Mouse (Mus musculus) liver, embryonic 13.5 days (tissue): Measurements from ENCODE around the gene Psmd1. TPM values are rescaled to one million over a fixed set of nuclear protein-coding genes. Genes with fewer than 3 reads are reported as not detected.

Source experiments
- ATAC-seq: fragments of 200-750 bp; cut with Nextera tagmentation; 2 replicates; pipeline ENCODE4 v1.8.0; 2017; ENCODE audit warnings: low read depth, mild to moderate bottlenecking, moderate number of reproducible peaks, moderate library complexity
- DNase-seq: peaks from one replicate; pipeline ENCODE4 v3.0.0; 2022
- H3K27ac ChIP-seq: fragments of 300-500 bp; sonication (generic); 2 replicates; pipeline ENCODE4 v1.5.1; 2015; ENCODE audit warnings: moderate library complexity, mild to moderate bottlenecking, inconsistent platforms
- H3K27me3 ChIP-seq: fragments of 300-500 bp; sonication (generic); 2 replicates; pipeline ENCODE4 v1.6.1; 2015; ENCODE audit warnings: mild to moderate bottlenecking, inconsistent platforms
- H3K36me3 ChIP-seq: fragments of 300-500 bp; sonication (generic); 2 replicates; pipeline ENCODE4 v1.6.1; 2015; ENCODE audit warnings: mild to moderate bottlenecking, inconsistent platforms
- H3K4me1 ChIP-seq: fragments of 300-500 bp; sonication (generic); replicated peaks from 2 replicates; pipeline ENCODE4 v1.6.1; 2015; ENCODE audit warnings: inconsistent platforms
- H3K4me2 ChIP-seq: fragments of 300-500 bp; sonication (generic); 2 replicates; pipeline ENCODE4 v1.6.1; 2015; ENCODE audit warnings: inconsistent platforms, mild to moderate bottlenecking, moderate library complexity
- H3K4me3 ChIP-seq: fragments of 300-500 bp; sonication (generic); replicated peaks from 2 replicates; pipeline ENCODE4 v1.5.1; 2015; ENCODE audit warnings: mild to moderate bottlenecking, inconsistent platforms
- H3K9ac ChIP-seq: fragments of 300-500 bp; sonication (generic); 2 replicates; pipeline ENCODE4 v1.6.1; 2015; ENCODE audit warnings: mild to moderate bottlenecking, inconsistent platforms
- H3K9me3 ChIP-seq: fragments of 300-500 bp; sonication (generic); replicated peaks from 2 replicates; pipeline ENCODE4 v1.6.1; 2016; ENCODE audit warnings: inconsistent platforms
- WGBS: fragments of 180-500 bp; shearing (Covaris S2); methylation state at CpG from one replicate; pipeline ENCODE4 v1.1.7; 2015; ENCODE audit not compliant: insufficient replicate concordance; 5-methylcytosine and 5-hydroxymethylcytosine counted together
- polyA plus RNA-seq: library from polyadenylated mRNA; unstranded; fragments of >200 nt; fragmentation: Nextera tagmentation; extraction: Ambion mirVana; gene quantifications from 2 replicates; pipeline ENCODE4 v1.2.1, GENCODE M21; 2015

Gene Psmd1
- polyA plus RNA-seq, 1 experiment from 2014 or later = 134 TPM

GRCm38 (mm10) chr1:86094413-86094812 lies 30.2 kb downstream of the Psmd1 start:
- H3K9me3 ChIP-seq = no peaks in the 10 kb centered on the region
- no peaks in the 10 kb centered on the region for H3K4me1 ChIP-seq
- ATAC-seq (no peak), DNase-seq (no peak)
- no peak overlapping the region for H3K27ac ChIP-seq
- H3K27me3 ChIP-seq = no peaks in the 10 kb centered on the region
- H3K4me2 ChIP-seq = no peak overlapping the region
- H3K9ac ChIP-seq = no peak overlapping the region
- WGBS = 83% methylated on average over 7 of the region's 7 CpGs
- H3K36me3 ChIP-seq = peaks cover 81% of the 10 kb centered on the region
- H3K4me3 ChIP-seq = no peak overlapping the region

DNA sequence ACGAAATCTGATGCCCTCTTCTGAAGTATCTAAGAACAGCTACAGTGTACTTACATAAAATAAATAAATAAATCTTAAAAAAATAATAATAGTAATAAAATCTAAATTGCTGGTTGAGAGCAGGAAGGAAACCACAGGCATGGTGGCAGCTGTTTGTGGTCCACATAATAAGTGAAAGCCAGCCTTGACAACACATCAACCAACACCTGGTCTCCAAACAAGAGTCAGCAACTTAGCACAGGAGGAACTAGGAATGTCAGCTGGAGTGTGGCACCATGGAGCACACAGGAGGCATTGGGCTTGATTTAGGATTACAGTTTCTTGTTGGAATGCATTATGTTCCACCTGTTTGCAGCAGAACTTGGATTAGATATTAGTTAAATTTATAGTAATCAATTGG lies 40.9 kb downstream of the Psmd1 start:
- Histone ChIP-seq H3K9ac (no peak overlapping the region), H3K36me3 (peaks cover 42% of the 10 kb centered on the region), H3K4me1 (no peaks in the 10 kb centered on the region), H3K27ac (no peak overlapping the region), H3K4me2 (no peak overlapping the region), H3K27me3 (no peaks in the 10 kb centered on the region), H3K4me3 (no peak overlapping the region), H3K9me3 (no peaks in the 10 kb centered on the region)
- no peak for DNase-seq
- ATAC-seq = no peak
- 86% methylated on average over 1 of the region's 1 CpGs for WGBS

GRCm38 (mm10) chr1:86111779-86112178 lies 47.6 kb downstream of the Psmd1 start, which contains the start of gene Htr2b:
Gene Htr2b, minus strand, starts transcription at chr1:86111970.
- H3K4me1 ChIP-seq = no peaks in the 10 kb centered on the region
- H3K9ac ChIP-seq = no peak within 1 kb of the TSS
- peaks cover 24% of the 10 kb centered on the region for H3K36me3 ChIP-seq
- H3K4me2 ChIP-seq = no peak within 1 kb of the TSS
- 84% methylated on average over 6 of the region's 6 CpGs for WGBS
- H3K27me3 ChIP-seq = no peaks in the 10 kb centered on the region
- no peaks in the 10 kb centered on the region for H3K9me3 ChIP-seq
- no peak within 1 kb of the TSS for H3K27ac ChIP-seq
- DNase-seq (no peak), ATAC-seq (no peak)
- H3K4me3 ChIP-seq = no peak within 1 kb of the TSS

GRCm38 (mm10) chr1:86114141-86114540 lies 50.0 kb downstream of the Psmd1 start:
- DNase-seq (no peak), ATAC-seq (no peak)
- Histone ChIP-seq H3K9me3 (no peaks in the 10 kb centered on the region), H3K27ac (no peak overlapping the region), H3K27me3 (no peaks in the 10 kb centered on the region), H3K9ac (no peak overlapping the region), H3K4me2 (no peak overlapping the region), H3K4me1 (no peaks in the 10 kb centered on the region), H3K4me3 (no peak overlapping the region), H3K36me3 (peaks cover 39% of the 10 kb centered on the region)
- 80% methylated on average over 3 of the region's 3 CpGs for WGBS

DNA sequence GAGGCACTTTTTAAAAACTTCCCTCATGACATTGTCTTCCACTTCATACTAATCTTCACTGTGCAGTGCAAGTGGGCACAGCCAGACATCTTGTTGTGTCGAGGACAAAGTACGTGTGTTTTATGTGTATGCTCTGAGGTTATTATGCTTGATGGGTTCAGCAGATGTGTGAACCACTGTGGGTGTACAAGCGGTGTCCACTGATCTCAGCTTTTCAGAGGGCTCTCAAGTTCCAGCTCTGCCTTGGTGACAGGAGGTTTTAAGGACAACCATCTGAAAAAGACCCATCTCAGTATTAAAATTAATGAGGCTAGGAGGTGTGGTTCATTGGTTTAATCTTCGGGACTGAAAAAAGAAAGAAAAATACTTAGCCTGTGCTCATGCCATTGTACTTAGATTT lies 55.4 kb downstream of the Psmd1 start:
- Histone ChIP-seq H3K36me3 (peaks cover 79% of the 10 kb centered on the region), H3K4me1 (no peaks in the 10 kb centered on the region), H3K9me3 (no peaks in the 10 kb centered on the region), H3K9ac (no peak overlapping the region), H3K27ac (no peak overlapping the region), H3K27me3 (no peaks in the 10 kb centered on the region), H3K4me2 (no peak overlapping the region), H3K4me3 (no peak overlapping the region)
- ATAC-seq (no peak), DNase-seq (no peak)
- 87% methylated on average over 4 of the region's 4 CpGs for WGBS

GRCm38 (mm10) chr1:86126036-86126435 lies 61.8 kb downstream of the Psmd1 start:
- no peaks in the 10 kb centered on the region for H3K9me3 ChIP-seq
- H3K4me1 ChIP-seq = no peaks in the 10 kb centered on the region
- 83% methylated on average over 2 of the region's 2 CpGs for WGBS
- ATAC-seq (no peak), DNase-seq (no peak)
- no peak overlapping the region for H3K9ac ChIP-seq
- no peaks in the 10 kb centered on the region for H3K27me3 ChIP-seq
- no peak overlapping the region for H3K4me2 ChIP-seq
- H3K27ac ChIP-seq = no peak overlapping the region
- H3K4me3 ChIP-seq = no peak overlapping the region
- peaks cover 89% of the 10 kb centered on the region for H3K36me3 ChIP-seq

DNA sequence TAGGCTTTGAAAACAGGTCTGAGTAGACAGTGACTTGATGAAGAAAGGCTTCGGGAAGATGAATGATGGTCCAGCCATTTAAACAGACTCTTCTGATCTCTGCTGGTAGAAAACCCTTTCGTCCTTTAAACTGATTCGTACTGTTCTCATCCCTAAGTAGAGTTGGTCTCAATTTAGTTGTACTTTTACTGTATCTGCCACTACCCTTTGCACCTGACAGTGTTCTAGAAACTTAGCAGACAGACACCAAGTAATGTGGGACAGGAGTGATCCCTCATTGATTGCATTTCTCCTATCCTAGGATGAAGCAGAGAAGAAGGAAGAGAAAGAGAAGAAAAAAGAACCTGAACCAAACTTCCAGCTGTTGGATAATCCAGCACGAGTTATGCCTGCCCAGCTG lies 69.2 kb downstream of the Psmd1 start, which contains the start of gene Gm21972:
TSS of gene Gm21972 (plus strand) at position 301 of the 400 bp plus-strand sequence.
- Histone ChIP-seq H3K36me3 (peaks cover 86% of the 10 kb centered on the region), H3K27me3 (no peaks in the 10 kb centered on the region), H3K4me1 (no peaks in the 10 kb centered on the region), H3K4me3 (no peak within 1 kb of the TSS), H3K27ac (no peak within 1 kb of the TSS), H3K9me3 (no peaks in the 10 kb centered on the region), H3K4me2 (no peak within 1 kb of the TSS), H3K9ac (no peak within 1 kb of the TSS)
- ATAC-seq (no peak), DNase-seq (no peak)
- WGBS = 86% methylated on average over 4 of the region's 4 CpGs

DNA sequence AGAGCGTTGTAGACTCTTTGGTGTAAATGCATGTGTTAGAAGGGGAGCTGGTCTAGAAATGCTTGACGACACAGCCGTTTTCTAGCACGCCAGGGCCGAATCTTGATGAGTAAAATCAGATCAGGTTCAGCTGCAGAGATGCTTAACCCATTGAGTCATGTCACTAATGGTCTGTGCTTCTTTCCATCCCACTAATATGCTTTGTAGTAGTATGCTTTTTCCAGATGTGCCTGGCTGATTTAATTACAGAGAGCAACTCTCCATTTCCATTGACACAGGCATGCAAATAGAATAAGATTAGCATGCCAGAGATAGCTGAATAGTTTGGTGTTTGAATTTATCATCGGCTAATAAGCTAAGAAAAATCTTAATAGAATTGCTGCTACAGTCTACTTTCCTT lies 71.1 kb downstream of the Psmd1 start:
- Histone ChIP-seq H3K36me3 (peaks cover 85% of the 10 kb centered on the region), H3K27ac (no peak overlapping the region), H3K4me3 (no peak overlapping the region), H3K4me2 (no peak overlapping the region), H3K27me3 (no peaks in the 10 kb centered on the region), H3K9me3 (no peaks in the 10 kb centered on the region), H3K4me1 (no peaks in the 10 kb centered on the region), H3K9ac (no peak overlapping the region)
- ATAC-seq (no peak), DNase-seq (no peak)
- WGBS = 88% methylated on average over 6 of the region's 6 CpGs

DNA sequence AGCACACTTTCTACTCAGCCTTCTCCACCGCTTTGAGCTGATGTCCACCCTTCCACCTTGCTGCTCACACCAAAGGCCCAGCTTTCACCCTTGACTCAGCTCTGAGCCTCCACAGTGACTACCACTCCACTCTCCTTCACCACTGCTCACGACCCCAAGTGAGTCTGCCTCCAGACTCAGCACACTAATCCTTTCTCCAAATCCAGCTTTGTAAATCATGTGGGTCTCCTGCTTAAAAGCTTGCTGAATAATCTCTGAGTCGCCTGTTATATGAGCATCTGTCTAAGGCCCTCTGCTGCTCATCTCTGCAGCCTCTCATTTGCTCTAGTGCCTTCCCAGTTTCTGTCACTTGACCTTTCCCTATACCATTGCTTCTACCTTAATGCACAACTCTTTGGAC lies 76.9 kb downstream of the Psmd1 start:
- Histone ChIP-seq H3K27ac (no peak overlapping the region), H3K4me2 (no peak overlapping the region), H3K4me3 (no peak overlapping the region), H3K9ac (no peak overlapping the region), H3K27me3 (no peaks in the 10 kb centered on the region), H3K4me1 (peaks cover 10% of the 10 kb centered on the region; the same call in 1 of the 2 replicates), H3K36me3 (peaks cover 47% of the 10 kb centered on the region), H3K9me3 (no peaks in the 10 kb centered on the region)
- no peak for ATAC-seq
- no peak for DNase-seq
- WGBS = 79% methylated on average over 3 of the region's 3 CpGs

- Histone ChIP-seq H3K4me1 (peaks cover 10% of the 10 kb centered on the region; the same call in 1 of the 2 replicates), H3K9me3 (no peaks in the 10 kb centered on the region), H3K27ac (no peak overlapping the region; the same call in 1 of the 2 replicates), H3K9ac (no peak overlapping the region), H3K36me3 (peaks cover 28% of the 10 kb centered on the region), H3K27me3 (no peaks in the 10 kb centered on the region), H3K4me3 (no peak overlapping the region), H3K4me2 (no peak overlapping the region)
- DNase-seq (no peak), ATAC-seq (no peak)
- WGBS = 65% methylated on average over 4 of the region's 4 CpGs
These were observed 79.0 kb downstream of the Psmd1 start for GRCm38 (mm10) chr1:86143165-86143564.

GRCm38 (mm10) chr1:86144001-86144944 lies 80.1 kb downstream of the Psmd1 start:
- Histone ChIP-seq H3K9ac (no peak overlapping the region), H3K4me2 (no peak overlapping the region), H3K27me3 (no peaks in the 10 kb centered on the region), H3K4me3 (no peak overlapping the region), H3K36me3 (peaks cover 17% of the 10 kb centered on the region), H3K4me1 (peaks cover 10% of the 10 kb centered on the region), H3K27ac (no peak overlapping the region), H3K9me3 (no peaks in the 10 kb centered on the region)
- no peak for ATAC-seq
- DNase-seq = no peak
- WGBS = 75% methylated on average over 21 of the region's 21 CpGs

- WGBS = 72% methylated on average over 5 of the region's 5 CpGs
- H3K9me3 ChIP-seq = no peaks in the 10 kb centered on the region
- H3K27me3 ChIP-seq = no peaks in the 10 kb centered on the region
- no peak overlapping the region for H3K9ac ChIP-seq
- ATAC-seq (no peak), DNase-seq (no peak)
- H3K36me3 ChIP-seq = peaks cover under 1% of the 10 kb centered on the region; the same call in 1 of the 2 replicates
- no peak overlapping the region for H3K4me3 ChIP-seq
- no peak overlapping the region for H3K4me2 ChIP-seq
- H3K27ac ChIP-seq = no peak overlapping the region
- peaks cover 18% of the 10 kb centered on the region for H3K4me1 ChIP-seq
These were observed 82.1 kb downstream of the Psmd1 start for GRCm38 (mm10) chr1:86146293-86146692.
